Mouse (Mus musculus) gastrocnemius, adult 8-10 months (tissue): ENCODE data around the gene Mymx. TPM values are rescaled to one million over a fixed set of nuclear protein-coding genes. Genes with fewer than 3 reads are reported as not detected.

Experiments used
- DNase-seq, 2 experiments: peaks; one replicate each; pipeline ENCODE4 v3.0.0; 2022; ENCODE audit warnings: low spot score in 2 of 2
- total RNA-seq, 4 experiments: library from RNA; stranded (reverse); gene quantifications; 2 replicates each; pipeline ENCODE4 v1.2.4; 2022

Mymx gene
- total RNA-seq, 4 experiments from 2014 or later, result not detected

GRCm38 (mm10) chr17:45589844-45590243 lies 12.1 kb downstream of the Mymx start:
- no peak for DNase-seq

GRCm38 (mm10) chr17:45589236-45589635 lies 12.7 kb downstream of the Mymx start:
- no peak for DNase-seq

- no peak for DNase-seq
These were observed 13.5 kb downstream of the Mymx start for GRCm38 (mm10) chr17:45588370-45588769.

- no peak for DNase-seq
These were observed 15.5 kb downstream of the Mymx start for GRCm38 (mm10) chr17:45586449-45586837.

- no peak for DNase-seq
These were observed 16.0 kb downstream of the Mymx start for GRCm38 (mm10) chr17:45585725-45586448.

- peak; percentile 81 to 82 for DNase-seq
These were observed 16.8 kb downstream of the Mymx start for GRCm38 (mm10) chr17:45584939-45585678.

GRCm38 (mm10) chr17:45584096-45584896 lies 17.6 kb downstream of the Mymx start:
- DNase-seq, result peak; percentile 82 to 87

- no peak for DNase-seq
These were observed 19.1 kb downstream of the Mymx start for GRCm38 (mm10) chr17:45582715-45583355.

GRCm38 (mm10) chr17:45582188-45582587 lies 19.7 kb downstream of the Mymx start:
- DNase-seq, result no peak

GRCm38 (mm10) chr17:45581567-45581983 lies 20.3 kb downstream of the Mymx start:
- no peak for DNase-seq

- no peak for DNase-seq
These were observed 20.9 kb downstream of the Mymx start for GRCm38 (mm10) chr17:45580958-45581477.

GRCm38 (mm10) chr17:45579554-45579953 lies 22.3 kb downstream of the Mymx start:
- no peak for DNase-seq

- no peak for DNase-seq
These were observed 23.1 kb downstream of the Mymx start for GRCm38 (mm10) chr17:45578843-45579242.

- no peak for DNase-seq
These were observed 23.7 kb downstream of the Mymx start for GRCm38 (mm10) chr17:45578242-45578641.

GRCm38 (mm10) chr17:45575123-45575897 lies 26.6 kb downstream of the Mymx start:
- DNase-seq, result no peak

- DNase-seq, result peak; percentile 50 to 57
These were observed 27.7 kb downstream of the Mymx start for GRCm38 (mm10) chr17:45574129-45574761.

GRCm38 (mm10) chr17:45573780-45574123 lies 28.1 kb downstream of the Mymx start:
- DNase-seq, result peak; percentile 95 to 96

- DNase-seq, result peak; percentile 98 to 99
These were observed 28.7 kb downstream of the Mymx start, which contains the start of gene Hsp90ab1 for GRCm38 (mm10) chr17:45573087-45573779. Gene Hsp90ab1, minus strand, starts transcription at chr17:45573271.
